Mouse (Mus musculus) monocyte, adult 5-6 weeks (primary cell): ENCODE measurements around the gene Pim1. TPM values are rescaled to one million over a fixed set of nuclear protein-coding genes. Genes with fewer than 3 reads are reported as not detected.
"Not testable (repeated sequence)": the region's sequence is repeated elsewhere in the genome, so short reads cannot be mapped to it uniquely, and the experiment has no call there.

Experiments
- ATAC-seq: fragments of 153-309, 156-312 bp; replicated peaks from 2 replicates; pipeline ENCODE4 v1.8.0; 2017; ENCODE audit warnings: mild to moderate bottlenecking; ENCODE audit not compliant: low TSS enrichment, insufficient number of reproducible peaks, severe bottlenecking, poor library complexity, low FRiP score
- total RNA-seq: library from RNA; stranded (forward); fragments of 200-1000, 200-491, 200-594 nt; gene quantifications from 3 replicates; pipeline ENCODE4 v1.2.3, GENCODE M21; 2017

Pim1 gene
- total RNA-seq, 1 experiment from 2014 or later, result 1,062 TPM

DNA sequence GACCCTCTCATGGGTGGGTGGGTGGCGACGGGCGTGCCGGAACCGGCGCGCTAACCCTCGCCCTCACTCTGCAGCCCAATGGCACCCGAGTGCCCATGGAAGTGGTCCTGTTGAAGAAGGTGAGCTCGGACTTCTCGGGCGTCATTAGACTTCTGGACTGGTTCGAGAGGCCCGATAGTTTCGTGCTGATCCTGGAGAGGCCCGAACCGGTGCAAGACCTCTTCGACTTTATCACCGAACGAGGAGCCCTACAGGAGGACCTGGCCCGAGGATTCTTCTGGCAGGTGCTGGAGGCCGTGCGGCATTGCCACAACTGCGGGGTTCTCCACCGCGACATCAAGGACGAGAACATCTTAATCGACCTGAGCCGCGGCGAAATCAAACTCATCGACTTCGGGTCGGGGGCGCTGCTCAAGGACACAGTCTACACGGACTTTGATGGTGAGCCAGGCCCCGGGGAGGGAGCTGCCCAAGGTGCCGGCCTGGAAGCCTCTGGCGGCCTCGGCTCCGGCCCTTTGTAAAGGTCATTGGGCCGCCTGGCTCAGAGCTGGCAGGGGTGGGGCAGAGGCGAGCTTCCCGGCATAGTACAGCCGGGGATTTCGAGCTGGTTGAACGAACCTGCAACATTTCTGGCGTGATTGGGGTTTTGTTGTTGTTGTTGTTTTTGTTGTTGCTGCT lies 1.2 kb downstream of the Pim1 start:
- no peak for ATAC-seq

DNA sequence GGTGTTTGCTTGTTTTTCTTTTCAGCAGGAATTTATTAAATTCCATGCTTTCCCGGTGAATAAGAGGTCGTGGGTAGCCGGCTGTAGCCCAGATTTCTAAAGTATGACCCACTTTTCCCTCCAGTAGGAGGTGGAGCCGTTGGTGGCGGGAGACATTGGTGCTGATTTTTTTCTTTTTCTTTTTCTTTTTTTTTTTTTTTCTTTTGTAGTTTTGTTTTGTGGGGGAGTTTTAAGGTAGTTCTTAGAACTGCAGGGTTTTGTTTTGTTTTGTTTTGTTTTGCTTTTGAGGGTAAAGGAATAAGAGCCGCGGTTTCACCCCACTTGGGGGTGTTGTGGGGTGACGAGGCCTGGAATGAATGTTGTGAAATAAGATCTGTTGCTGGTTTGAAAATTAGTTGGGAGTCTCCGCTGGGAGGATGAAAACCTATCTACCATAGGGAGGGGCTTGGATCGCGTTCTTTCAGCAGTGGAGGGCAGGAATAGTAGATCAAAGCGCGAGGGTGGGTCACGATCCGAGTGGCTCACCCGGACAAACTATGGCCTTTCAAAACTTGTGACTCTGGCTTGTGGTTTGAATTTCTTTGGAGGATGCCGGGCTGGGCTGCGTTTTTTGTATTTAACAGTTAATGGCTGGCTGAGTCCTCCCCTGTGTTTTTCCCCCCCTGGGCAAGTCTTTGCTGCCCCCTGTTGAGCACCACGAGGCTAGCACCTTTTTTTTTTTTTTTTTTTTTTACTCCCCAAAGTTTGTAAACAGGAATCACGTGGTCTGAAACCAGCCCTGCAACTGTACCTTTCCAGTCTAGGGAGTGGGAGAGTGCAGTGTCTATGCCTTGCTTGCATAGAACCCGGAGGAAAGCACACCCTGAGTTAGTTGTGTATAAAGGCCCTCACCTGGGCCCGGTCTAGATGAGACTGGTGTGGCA lies 2.0 kb downstream of the Pim1 start:
- ATAC-seq, result peak; percentile 15; the same call in 1 of the 2 replicates

DNA sequence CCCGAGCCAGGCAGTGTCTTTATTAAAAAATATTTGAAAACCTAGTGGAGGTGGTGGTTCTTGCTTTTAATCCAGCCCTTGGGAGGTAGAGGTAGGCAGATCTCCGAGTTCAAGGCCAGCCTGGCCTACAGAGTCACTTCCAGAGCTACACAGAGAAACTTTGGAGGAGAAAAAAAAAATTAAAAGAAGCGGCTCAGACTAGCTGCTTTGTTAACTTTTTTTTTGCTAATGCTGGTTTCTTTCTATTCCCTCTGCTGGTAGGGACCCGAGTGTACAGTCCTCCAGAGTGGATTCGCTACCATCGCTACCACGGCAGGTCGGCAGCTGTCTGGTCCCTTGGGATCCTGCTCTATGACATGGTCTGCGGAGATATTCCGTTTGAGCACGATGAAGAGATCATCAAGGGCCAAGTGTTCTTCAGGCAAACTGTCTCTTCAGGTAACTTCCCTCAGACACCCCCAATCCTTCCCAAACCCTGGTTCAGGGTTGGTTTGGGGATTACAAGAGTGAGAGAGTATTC lies 3.0 kb downstream of the Pim1 start:
- ATAC-seq, result no peak

- peak; percentile 12; the same call in 1 of the 2 replicates for ATAC-seq
Observed at GRCm38 (mm10) chr17:29494062-29494731, 3.6 kb downstream of the Pim1 start.

GRCm38 (mm10) chr17:29494732-29495076 lies 4.2 kb downstream of the Pim1 start:
- no peak for ATAC-seq

GRCm38 (mm10) chr17:29496211-29497070 lies 5.9 kb downstream of the Pim1 start:
- ATAC-seq, result no peak

GRCm38 (mm10) chr17:29497071-29497354 lies 6.5 kb downstream of the Pim1 start:
- ATAC-seq, result no peak

DNA sequence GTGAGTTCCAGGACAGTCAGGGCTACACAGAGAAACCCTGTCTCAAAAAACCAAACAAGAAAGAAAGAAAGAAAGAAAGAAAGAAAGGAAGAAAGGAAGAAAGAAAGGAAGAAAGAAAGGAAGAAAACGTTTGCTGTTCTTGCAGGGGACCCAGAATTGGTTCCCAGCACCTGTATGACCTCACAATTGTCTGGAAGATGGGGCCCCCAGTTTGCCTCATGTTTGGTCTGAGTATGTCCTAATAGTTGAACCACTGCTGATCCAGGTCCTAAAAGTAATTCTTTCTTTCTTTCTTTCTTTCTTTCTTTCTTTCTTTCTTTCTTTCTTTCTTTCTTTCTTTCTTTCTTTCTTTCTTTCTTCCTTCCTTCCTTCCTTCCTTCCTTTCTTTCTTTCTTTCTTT lies 6.9 kb downstream of the Pim1 start:
- ATAC-seq, result not testable (repeated sequence)

GRCm38 (mm10) chr17:29498028-29498427 lies 7.5 kb downstream of the Pim1 start:
- peak; percentile 55 for ATAC-seq

DNA sequence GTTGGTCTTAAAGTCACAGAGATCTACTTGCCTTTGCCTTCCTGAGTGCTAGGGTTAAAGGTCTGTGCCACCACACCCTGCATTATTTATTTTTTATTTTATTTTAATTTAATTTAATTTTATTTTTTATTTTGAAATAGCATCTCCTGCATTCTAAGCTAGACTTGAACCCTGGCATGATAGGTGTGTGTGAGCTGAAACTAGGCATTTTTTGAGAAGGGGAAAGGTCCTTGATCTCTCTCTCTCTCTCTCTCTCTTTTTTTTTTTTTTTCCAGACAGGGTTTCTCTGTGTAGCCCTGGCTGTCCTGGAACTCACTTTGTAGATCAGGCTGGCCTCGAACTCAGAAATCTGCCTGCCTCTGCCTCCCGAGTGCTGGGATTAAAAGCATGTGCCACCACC lies 8.4 kb downstream of the Pim1 start:
- ATAC-seq, result not testable (repeated sequence)

GRCm38 (mm10) chr17:29499511-29499910 lies 9.0 kb downstream of the Pim1 start:
- no peak for ATAC-seq

DNA sequence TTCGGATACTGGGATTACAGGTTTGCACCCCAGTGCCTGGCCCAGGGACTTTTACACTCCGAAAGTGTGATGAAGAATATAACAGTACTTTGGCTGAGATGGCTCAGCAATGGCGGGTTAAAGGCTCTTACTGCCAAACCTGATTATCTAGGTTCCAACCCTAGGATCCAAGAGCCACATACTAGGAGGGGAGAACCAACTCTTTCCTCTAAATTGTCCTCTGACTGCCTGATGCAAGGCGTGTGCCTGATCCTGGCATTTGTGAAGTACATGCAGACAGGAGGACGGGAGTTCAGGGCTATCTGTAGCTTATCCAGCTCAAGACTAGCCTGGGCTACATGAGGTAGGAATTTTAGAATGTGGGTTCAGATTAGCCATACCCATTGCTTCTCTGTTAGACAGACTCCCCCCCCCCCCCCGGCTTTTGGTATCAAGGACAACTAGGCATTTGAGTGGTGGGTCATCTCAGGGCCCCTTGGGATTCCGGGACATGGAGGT lies 9.7 kb downstream of the Pim1 start:
- ATAC-seq, result no peak

GRCm38 (mm10) chr17:29500802-29501469 lies 10.4 kb downstream of the Pim1 start:
- peak; percentile 19; the same call in 1 of the 2 replicates for ATAC-seq

DNA sequence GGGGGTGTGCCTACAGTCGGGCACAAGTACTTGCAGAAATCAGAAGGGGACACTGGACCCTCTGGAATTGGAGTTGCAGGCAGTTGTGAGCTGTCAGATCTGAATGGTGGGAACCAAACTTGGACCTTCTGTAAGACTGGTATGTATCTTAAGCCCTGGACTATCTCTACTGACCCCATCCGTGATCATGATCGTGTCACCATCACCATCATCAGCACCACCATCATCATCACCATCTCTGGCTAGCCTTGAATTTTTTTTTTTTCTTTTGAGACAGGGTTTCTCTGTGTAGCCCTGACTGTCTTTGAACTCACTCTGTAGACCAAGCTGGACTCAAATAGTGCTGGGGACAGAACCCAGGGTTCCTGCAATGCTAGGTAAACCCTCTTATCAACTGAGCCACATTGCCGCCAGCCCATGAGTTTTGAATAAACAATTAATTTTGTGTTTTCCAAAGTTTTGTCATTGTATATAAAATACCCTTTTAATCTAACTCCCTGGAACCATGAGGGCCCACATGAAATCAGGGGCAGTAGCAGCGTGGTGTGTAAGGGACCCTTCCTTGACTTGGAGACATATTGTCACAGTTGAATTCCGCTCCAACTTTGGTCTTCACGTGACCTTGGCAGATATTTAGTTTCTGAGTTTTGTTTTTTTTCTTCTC lies 11.6 kb downstream of the Pim1 start:
- no peak for ATAC-seq

- ATAC-seq, result no peak
Observed at GRCm38 (mm10) chr17:29502669-29503665, 12.4 kb downstream of the Pim1 start.

GRCm38 (mm10) chr17:29503700-29504099 lies 13.1 kb downstream of the Pim1 start:
- ATAC-seq, result no peak
